Mouse (Mus musculus) lung, postnatal 0 days (tissue): ENCODE measurements around the gene Fancc.

Experiments
- CTCF ChIP-seq: IDR thresholded peaks from 2 replicates; pipeline ENCODE4 v1.5.1; 2016; ENCODE audit warnings: antibody characterized with exemption, mild to moderate bottlenecking
- EP300 ChIP-seq: IDR thresholded peaks from 2 replicates; pipeline ENCODE4 v1.6.1; 2016; ENCODE audit warnings: antibody characterized with exemption, mild to moderate bottlenecking, control low read depth

- TF ChIP-seq EP300 (no peak), CTCF (no peak)
These were observed 92.4 kb downstream of the Fancc start for GRCm38 (mm10) chr13:63404657-63405056.
